Mouse (Mus musculus): Measurements from ENCODE around the gene Lrrc32. TPM values are rescaled to one million over a fixed set of nuclear protein-coding genes. Genes with fewer than 3 reads are reported as not detected.

Gene Lrrc32
- polyA plus RNA-seq, 1 experiment from 2014 or later = 5.6 TPM

- Histone ChIP-seq H3K4me2 (no peak overlapping the region), H3K9ac (no peak overlapping the region), H3K4me1 (replicated peaks) (peaks cover 10% of the 10 kb centered on the region), H3K9me3 (replicated peaks) (no peaks in the 10 kb centered on the region), H3K4me3 (replicated peaks) (no peak overlapping the region), H3K36me3 (replicated peaks) (no peaks in the 10 kb centered on the region), H3K27me3 (no peaks in the 10 kb centered on the region), H3K27ac (replicated peaks) (no peak overlapping the region)
- ATAC-seq (ENCODE audit: insufficient read depth) = no peak
- 66% methylated on average over 20 of the region's 20 CpGs for WGBS (ENCODE audit: insufficient replicate concordance)
Observed at GRCm38 (mm10) chr7:98498656-98499560, 9.8 kb downstream of the Lrrc32 start.

- Histone ChIP-seq H3K4me2 (no peak overlapping the region), H3K36me3 (replicated peaks) (no peaks in the 10 kb centered on the region), H3K27me3 (no peaks in the 10 kb centered on the region), H3K4me1 (replicated peaks) (0 out of 2 replicates have a peak, but pooled peaks cover 4% of the 10 kb centered on the region), H3K27ac (replicated peaks) (no peak overlapping the region), H3K4me3 (replicated peaks) (no peak overlapping the region), H3K9ac (no peak overlapping the region), H3K9me3 (replicated peaks) (no peaks in the 10 kb centered on the region)
- no peak for ATAC-seq (ENCODE audit: insufficient read depth)
- WGBS (ENCODE audit: insufficient replicate concordance) = 55% methylated on average over 25 of the region's 25 CpGs
Observed at GRCm38 (mm10) chr7:98499561-98500292, 10.6 kb downstream of the Lrrc32 start.

GRCm38 (mm10) chr7:98500470-98500869 lies 11.4 kb downstream of the Lrrc32 start:
- WGBS (ENCODE audit: insufficient replicate concordance) = 54% methylated on average over 3 of the region's 3 CpGs
- no peak overlapping the region for H3K4me2 ChIP-seq
- H3K27me3 ChIP-seq = no peaks in the 10 kb centered on the region
- no peak overlapping the region for H3K4me3 ChIP-seq (replicated peaks)
- no peak overlapping the region for H3K9ac ChIP-seq
- 0 out of 2 replicates have a peak, but pooled peaks cover 4% of the 10 kb centered on the region for H3K4me1 ChIP-seq (replicated peaks)
- no peak overlapping the region for H3K27ac ChIP-seq (replicated peaks)
- H3K9me3 ChIP-seq (replicated peaks) = no peaks in the 10 kb centered on the region
- ATAC-seq (ENCODE audit: insufficient read depth) = no peak
- no peaks in the 10 kb centered on the region for H3K36me3 ChIP-seq (replicated peaks)

- 83% methylated on average over 7 of the region's 7 CpGs for WGBS (ENCODE audit: insufficient replicate concordance)
- Histone ChIP-seq H3K27me3 (no peaks in the 10 kb centered on the region), H3K36me3 (replicated peaks) (no peaks in the 10 kb centered on the region), H3K9ac (no peak overlapping the region), H3K9me3 (replicated peaks) (no peaks in the 10 kb centered on the region), H3K27ac (replicated peaks) (no peak overlapping the region), H3K4me3 (replicated peaks) (no peak overlapping the region), H3K4me1 (replicated peaks) (0 out of 2 replicates have a peak, but pooled peaks cover 4% of the 10 kb centered on the region), H3K4me2 (no peak overlapping the region)
- ATAC-seq (ENCODE audit: insufficient read depth) = no peak
Observed at GRCm38 (mm10) chr7:98501078-98501477, 12.0 kb downstream of the Lrrc32 start.

GRCm38 (mm10) chr7:98502921-98503320 lies 13.8 kb downstream of the Lrrc32 start:
- H3K9me3 ChIP-seq (replicated peaks) = no peaks in the 10 kb centered on the region
- no peak overlapping the region for H3K4me3 ChIP-seq (replicated peaks)
- no peak overlapping the region for H3K4me2 ChIP-seq
- H3K9ac ChIP-seq = no peak overlapping the region
- no peak for ATAC-seq (ENCODE audit: insufficient read depth)
- WGBS (ENCODE audit: insufficient replicate concordance) = 30% methylated on average over 5 of the region's 5 CpGs
- no peaks in the 10 kb centered on the region for H3K27me3 ChIP-seq
- H3K36me3 ChIP-seq (replicated peaks) = no peaks in the 10 kb centered on the region
- H3K27ac ChIP-seq (replicated peaks) = no peak overlapping the region
- H3K4me1 ChIP-seq (replicated peaks) = 0 out of 2 replicates have a peak, but pooled peaks cover 4% of the 10 kb centered on the region

GRCm38 (mm10) chr7:98503951-98504647 lies 15.0 kb downstream of the Lrrc32 start:
- ATAC-seq (ENCODE audit: insufficient read depth) = no peak
- Histone ChIP-seq H3K4me1 (replicated peaks) (0 out of 2 replicates have a peak, but pooled peaks cover 4% of the 10 kb centered on the region), H3K27ac (replicated peaks) (no peak overlapping the region)

GRCm38 (mm10) chr7:98504726-98505314 lies 15.7 kb downstream of the Lrrc32 start:
- Histone ChIP-seq H3K4me1 (replicated peaks) (no peaks in the 10 kb centered on the region), H3K9me3 (replicated peaks) (no peaks in the 10 kb centered on the region), H3K27me3 (no peaks in the 10 kb centered on the region), H3K9ac (no peak overlapping the region), H3K27ac (replicated peaks) (no peak overlapping the region), H3K36me3 (replicated peaks) (no peaks in the 10 kb centered on the region), H3K4me2 (no peak overlapping the region), H3K4me3 (replicated peaks) (no peak overlapping the region)
- no peak for ATAC-seq (ENCODE audit: insufficient read depth)
- WGBS (ENCODE audit: insufficient replicate concordance) = 34% methylated on average over 5 of the region's 5 CpGs

More at GRCm38 (mm10) chr7:98503951-98504647, 15.0 kb downstream of the Lrrc32 start:
- H3K9me3 ChIP-seq (replicated peaks) = no peaks in the 10 kb centered on the region
- no peak overlapping the region for H3K4me2 ChIP-seq
- no peak overlapping the region for H3K9ac ChIP-seq
- 61% methylated on average over 6 of the region's 6 CpGs for WGBS (ENCODE audit: insufficient replicate concordance)
- H3K36me3 ChIP-seq (replicated peaks) = no peaks in the 10 kb centered on the region
- H3K27me3 ChIP-seq = no peaks in the 10 kb centered on the region
- no peak overlapping the region for H3K4me3 ChIP-seq (replicated peaks)

GRCm38 (mm10) chr7:98505664-98506063 lies 16.6 kb downstream of the Lrrc32 start:
- H3K4me1 ChIP-seq (replicated peaks) = no peaks in the 10 kb centered on the region
- H3K9me3 ChIP-seq (replicated peaks) = no peaks in the 10 kb centered on the region
- no peak for ATAC-seq (ENCODE audit: insufficient read depth)
- H3K36me3 ChIP-seq (replicated peaks) = no peaks in the 10 kb centered on the region
- H3K27ac ChIP-seq (replicated peaks) = no peak overlapping the region
- no peak overlapping the region for H3K4me2 ChIP-seq
- no peak overlapping the region for H3K4me3 ChIP-seq (replicated peaks)
- no peak overlapping the region for H3K9ac ChIP-seq
- WGBS (ENCODE audit: insufficient replicate concordance) = 33% methylated on average over 3 of the region's 3 CpGs
- no peaks in the 10 kb centered on the region for H3K27me3 ChIP-seq

- Histone ChIP-seq H3K4me1 (replicated peaks) (no peaks in the 10 kb centered on the region), H3K9ac (no peak overlapping the region), H3K27me3 (no peaks in the 10 kb centered on the region), H3K4me3 (replicated peaks) (no peak overlapping the region), H3K4me2 (no peak overlapping the region), H3K9me3 (replicated peaks) (no peaks in the 10 kb centered on the region), H3K27ac (replicated peaks) (no peak overlapping the region), H3K36me3 (replicated peaks) (no peaks in the 10 kb centered on the region)
- 61% methylated on average over 15 of the region's 15 CpGs for whole genome bisulfite sequencing (ENCODE audit: insufficient replicate concordance)
- ATAC-seq (ENCODE audit: insufficient read depth) = no peak
Observed at GRCm38 (mm10) chr7:98510961-98511958, 22.2 kb downstream of the Lrrc32 start.

- no peak for ATAC-seq (ENCODE audit: insufficient read depth)
- WGBS (ENCODE audit: insufficient replicate concordance) = 42% methylated on average over 3 of the region's 3 CpGs
- H3K4me1 ChIP-seq (replicated peaks) = no peaks in the 10 kb centered on the region
- H3K36me3 ChIP-seq (replicated peaks) = no peaks in the 10 kb centered on the region
- no peak overlapping the region for H3K27ac ChIP-seq (replicated peaks)
- no peak overlapping the region for H3K4me2 ChIP-seq
- H3K9ac ChIP-seq = no peak overlapping the region
- no peaks in the 10 kb centered on the region for H3K9me3 ChIP-seq (replicated peaks)
- H3K4me3 ChIP-seq (replicated peaks) = no peak overlapping the region
- H3K27me3 ChIP-seq = no peaks in the 10 kb centered on the region
Observed at GRCm38 (mm10) chr7:98513251-98513650, 24.2 kb downstream of the Lrrc32 start.
